Mouse (Mus musculus): ENCODE data around the gene Tril. TPM values are rescaled to one million over a fixed set of nuclear protein-coding genes. Genes with fewer than 3 reads are reported as not detected.

Tril gene
- total and polyA plus RNA-seq, 3 experiments, result not detected

DNA sequence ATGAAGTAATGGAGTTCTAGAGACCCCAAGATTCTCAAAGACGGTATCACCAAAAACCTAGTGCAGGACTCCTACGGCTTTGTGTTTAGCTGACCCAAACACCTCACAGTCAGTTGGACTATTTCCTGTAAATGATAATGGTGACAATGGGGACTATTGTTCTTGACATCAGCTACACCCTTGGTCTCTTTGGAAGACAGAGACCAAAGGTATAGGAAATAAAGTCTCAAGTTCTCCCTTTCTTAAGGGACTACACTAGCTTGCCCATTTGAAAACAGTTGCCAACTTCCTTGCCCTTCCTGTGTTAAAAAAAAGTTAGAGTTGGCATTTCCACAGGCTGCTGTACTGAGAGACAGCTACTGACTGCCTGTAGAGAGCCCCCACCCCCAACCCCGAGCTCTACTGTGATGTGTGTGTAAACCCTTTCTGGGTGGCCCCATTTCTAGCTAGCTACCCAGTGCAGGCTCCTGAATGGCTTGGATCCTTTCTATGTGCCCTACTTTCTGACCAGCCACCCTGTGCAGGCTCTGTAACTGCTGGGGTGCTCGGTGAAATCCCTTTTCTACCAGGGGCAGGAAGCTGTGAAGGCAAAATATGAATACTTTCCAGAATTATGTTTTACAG lies 19.2 kb downstream of the Tril start:
- Histone ChIP-seq H3K9ac (ENCODE audit: insufficient read depth, low read depth) (no peak overlapping the region), H3K4me2 (ENCODE audit: insufficient read depth, low read depth, poor library complexity, severe bottlenecking) (peak overlapping the region; percentile 48; the same call in 1 of the 2 replicates), H3K4me3 (replicated peaks in 1 of 3; ENCODE audit: low read depth in 2 of 3, low read length in 2 of 3, poor library complexity in 1 of 3) (no peak overlapping the region), H3K4me1 (ENCODE audit: control insufficient read depth in 1 of 2, insufficient read depth in 2 of 2) (peaks cover 7 to 40% of the 10 kb centered on the region in 2 experiments), H3K27me3 (replicated peaks) (no peaks in the 10 kb centered on the region), H3K27ac (ENCODE audit: insufficient read depth, low read depth) (no peak overlapping the region), H3K79me2 (replicated peaks; ENCODE audit: control insufficient read depth, extremely low read depth, insufficient read depth, poor library complexity, severe bottlenecking) (no peaks in the 10 kb centered on the region), H3K9me3 (replicated peaks; ENCODE audit: low read length) (no peaks in the 10 kb centered on the region), H3K36me3 (replicated peaks in 1 of 2; ENCODE audit: control insufficient read depth in 1 of 2, insufficient read depth in 1 of 2, low read length in 1 of 2) (no peaks in the 10 kb centered on the region)
- in situ Hi-C loops (cut with MboI; ENCODE audit: low pct_ligation_motif_present, low pct_unique_long_range_greater_than_20kb, low sequenced_read_pairs), result no loop called here
- DNase-seq (ENCODE audit: extremely low read depth), result peak; percentile 52
- TF ChIP-seq EP300 (IDR thresholded peaks at IDR 0.05; ENCODE audit: low read length) (peak; percentile 26; the same call in 1 of the 2 replicates), CTCF (conservative IDR thresholded peaks at IDR 0.05 in 1 of 2, IDR thresholded peaks at IDR 0.05 in 1 of 2; ENCODE audit: low read depth in 2 of 2, low read length in 2 of 2) (no peak), KAT2A (IDR thresholded peaks at IDR 0.05; ENCODE audit: insufficient replicate concordance, low read length) (no peak)
- dilution Hi-C loops (cut with MboI; ENCODE audit: extremely low pct_ligation_motif_present, extremely low pct_unique_long_range_greater_than_20kb, low sequenced_read_pairs), result no loop called here

DNA sequence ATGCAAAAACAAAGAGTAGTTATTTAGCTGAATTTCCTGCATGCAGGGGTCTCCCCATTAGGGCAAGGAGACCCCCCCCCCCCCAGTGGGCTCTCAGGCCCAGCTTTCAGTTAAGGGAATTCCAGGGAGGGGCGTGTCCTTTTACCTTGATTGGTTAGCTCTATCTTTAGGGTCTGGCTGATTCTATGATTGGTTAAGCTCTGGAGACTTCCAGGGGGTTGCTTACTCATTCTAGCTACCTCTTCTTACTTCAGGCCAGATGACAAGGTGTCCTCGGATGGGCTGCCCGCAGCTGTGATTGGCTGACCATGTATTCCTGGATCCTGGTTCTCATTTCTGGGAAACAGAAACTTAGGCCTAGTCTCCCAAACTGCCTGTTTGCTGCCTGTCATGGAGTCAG lies 21.8 kb downstream of the Tril start:
- Histone ChIP-seq H3K36me3 (replicated peaks in 1 of 2; ENCODE audit: control insufficient read depth in 1 of 2, insufficient read depth in 1 of 2, low read length in 1 of 2) (no peaks in the 10 kb centered on the region), H3K4me3 (replicated peaks in 1 of 3; ENCODE audit: low read depth in 2 of 3, low read length in 2 of 3, poor library complexity in 1 of 3) (no peak overlapping the region), H3K4me2 (ENCODE audit: insufficient read depth, low read depth, poor library complexity, severe bottlenecking) (no peak overlapping the region), H3K27ac (ENCODE audit: insufficient read depth, low read depth) (no peak overlapping the region), H3K27me3 (replicated peaks) (no peaks in the 10 kb centered on the region), H3K9ac (ENCODE audit: insufficient read depth, low read depth) (no peak overlapping the region), H3K9me3 (replicated peaks; ENCODE audit: low read length) (no peaks in the 10 kb centered on the region), H3K4me1 (ENCODE audit: control insufficient read depth in 1 of 2, insufficient read depth in 2 of 2) (peaks cover 7 to 40% of the 10 kb centered on the region in 2 experiments), H3K79me2 (replicated peaks; ENCODE audit: control insufficient read depth, extremely low read depth, insufficient read depth, poor library complexity, severe bottlenecking) (no peaks in the 10 kb centered on the region)
- in situ Hi-C loops (cut with MboI; ENCODE audit: low pct_ligation_motif_present, low pct_unique_long_range_greater_than_20kb, low sequenced_read_pairs), result loop anchor here (5.0 kb wide), 1 partner anchor 163 kb away; no protein-coding TSS in a partner anchor
- dilution Hi-C loops (cut with MboI; ENCODE audit: extremely low pct_ligation_motif_present, extremely low pct_unique_long_range_greater_than_20kb, low sequenced_read_pairs), result no loop called here
- DNase-seq (ENCODE audit: extremely low read depth), result no peak
- TF ChIP-seq HCFC1 (IDR thresholded peaks at IDR 0.05; ENCODE audit: low read depth, low read length) (no peak), PAX5 (IDR thresholded peaks at IDR 0.05; ENCODE audit: low read length) (no peak), ZNF384 (IDR thresholded peaks at IDR 0.05; ENCODE audit: low read depth, low read length) (no peak), ZKSCAN1 (IDR thresholded peaks at IDR 0.05; ENCODE audit: borderline replicate concordance, low read depth, low read length) (no peak), POLR2AphosphoS2 (IDR thresholded peaks at IDR 0.05; ENCODE audit: low read depth, low read length) (no peak), TCF12 (IDR thresholded peaks at IDR 0.05; ENCODE audit: low read depth, low read length) (no peak), MEF2A (IDR thresholded peaks at IDR 0.05; ENCODE audit: borderline replicate concordance, low read depth, low read length) (no peak)

DNA sequence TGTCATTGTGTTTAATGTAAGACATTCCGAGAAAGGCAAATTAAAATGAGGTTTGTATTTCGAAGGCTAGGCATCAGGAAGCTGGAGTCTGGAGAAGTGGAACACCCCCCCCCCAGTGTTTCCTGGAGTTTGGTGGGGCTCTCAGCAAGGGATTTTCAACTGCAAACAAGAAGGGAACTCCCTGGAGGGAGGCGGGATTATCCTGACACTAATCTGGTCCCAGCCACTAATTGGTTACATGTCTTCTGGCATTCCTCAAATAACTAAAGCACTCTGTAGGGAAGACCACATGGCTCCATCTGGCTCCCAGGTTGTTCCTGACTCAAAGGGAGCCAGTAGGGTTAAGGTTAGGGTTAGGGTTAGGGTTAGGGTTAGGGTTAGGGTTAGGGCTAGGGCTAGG lies 23.8 kb downstream of the Tril start:
- no peaks in the 10 kb centered on the region for H3K9me3 ChIP-seq (replicated peaks; ENCODE audit: low read length)
- H3K27ac ChIP-seq (ENCODE audit: insufficient read depth, low read depth), result no peak overlapping the region
- H3K4me1 ChIP-seq (ENCODE audit: control insufficient read depth in 1 of 2, insufficient read depth in 2 of 2), result peaks cover under 1 to 26% of the 10 kb centered on the region in 2 experiments; a peak in 2 of 4 replicates
- no peak overlapping the region for H3K4me3 ChIP-seq (replicated peaks in 1 of 3; ENCODE audit: low read depth in 2 of 3, low read length in 2 of 3, poor library complexity in 1 of 3)
- in situ Hi-C loops (cut with MboI; ENCODE audit: low pct_ligation_motif_present, low pct_unique_long_range_greater_than_20kb, low sequenced_read_pairs) (loop anchor here (5.0 kb wide), 1 partner anchor 165 kb away; no protein-coding TSS in a partner anchor), dilution Hi-C loops (cut with MboI; ENCODE audit: extremely low pct_ligation_motif_present, extremely low pct_unique_long_range_greater_than_20kb, low sequenced_read_pairs) (no loop called here)
- no peaks in the 10 kb centered on the region for H3K79me2 ChIP-seq (replicated peaks; ENCODE audit: control insufficient read depth, extremely low read depth, insufficient read depth, poor library complexity, severe bottlenecking)
- TF ChIP-seq UBTF (IDR thresholded peaks at IDR 0.05; ENCODE audit: low read depth, low read length) (no peak), KAT2A (IDR thresholded peaks at IDR 0.05; ENCODE audit: insufficient replicate concordance, low read length) (no peak), USF2 (conservative IDR thresholded peaks at IDR 0.05; ENCODE audit: low read depth, low read length) (no peak), HCFC1 (IDR thresholded peaks at IDR 0.05; ENCODE audit: low read depth, low read length) (no peak), MYC (IDR thresholded peaks at IDR 0.05; ENCODE audit: low read depth, low read length) (no peak), GABPA (IDR thresholded peaks at IDR 0.05; ENCODE audit: insufficient replicate concordance, low read depth, low read length) (no peak), EP300 (IDR thresholded peaks at IDR 0.05; ENCODE audit: low read length) (no peak), BHLHE40 (IDR thresholded peaks at IDR 0.05; ENCODE audit: low read depth, low read length) (no peak), PAX5 (IDR thresholded peaks at IDR 0.05; ENCODE audit: low read length) (no peak), MAFK (IDR thresholded peaks at IDR 0.05; ENCODE audit: insufficient replicate concordance, low read length) (no peak)
- DNase-seq (ENCODE audit: extremely low read depth), result no peak
- H3K36me3 ChIP-seq (replicated peaks in 1 of 2; ENCODE audit: control insufficient read depth in 1 of 2, insufficient read depth in 1 of 2, low read length in 1 of 2), result no peaks in the 10 kb centered on the region
- H3K27me3 ChIP-seq (replicated peaks), result no peaks in the 10 kb centered on the region
- H3K9ac ChIP-seq (ENCODE audit: insufficient read depth, low read depth), result no peak overlapping the region
- H3K4me2 ChIP-seq (ENCODE audit: insufficient read depth, low read depth, poor library complexity, severe bottlenecking), result no peak overlapping the region
